Mouse (Mus musculus) embryo, embryonic 10 days (tissue): ENCODE measurements around the gene Clrn1.

Experiments used
- DNase-seq: peaks from one replicate; pipeline ENCODE4 v3.0.0-alpha.2; 2015; ENCODE audit warnings: low spot score

Clrn1 gene

DNA sequence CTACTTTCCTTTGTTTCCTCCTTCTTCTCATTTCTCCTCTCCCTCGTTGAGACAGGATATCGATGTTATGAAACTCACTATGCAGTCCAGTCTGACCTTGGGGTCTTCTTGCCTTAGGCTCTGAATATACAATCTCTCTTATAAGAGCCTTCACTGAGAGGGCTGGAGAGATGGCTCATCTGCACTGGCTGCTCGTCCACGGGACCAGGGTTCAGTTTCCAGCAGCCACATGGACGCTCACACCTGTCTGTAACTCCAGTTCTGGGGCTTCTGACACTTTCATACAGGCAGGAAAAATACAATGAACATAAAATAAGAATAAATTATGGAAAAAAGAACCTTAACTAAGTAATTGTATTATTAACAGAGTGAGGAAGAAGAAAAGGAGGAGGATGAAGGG, 53.6 kb downstream of the Clrn1 start:
- DNase-seq: no peak

DNA sequence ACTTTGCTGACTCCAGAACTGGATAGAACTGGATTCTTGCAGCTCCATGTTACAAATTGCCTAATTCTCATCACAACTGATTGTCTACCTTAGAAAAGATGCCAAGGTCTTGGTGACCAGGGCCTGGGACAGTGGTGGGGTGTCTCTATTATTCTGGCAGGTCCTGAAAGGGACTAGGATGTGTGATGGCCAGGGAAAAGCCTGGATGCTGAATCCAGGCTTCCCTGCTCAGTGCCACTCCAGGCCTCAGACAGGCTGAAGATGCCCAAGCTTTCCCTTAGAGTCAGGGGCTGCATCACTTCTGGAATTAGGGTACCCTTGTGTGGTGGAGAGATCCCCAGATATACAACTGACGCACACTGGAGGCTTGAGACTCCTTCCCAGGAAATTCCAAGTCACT, 55.2 kb downstream of the Clrn1 start:
- no peak for DNase-seq

DNA sequence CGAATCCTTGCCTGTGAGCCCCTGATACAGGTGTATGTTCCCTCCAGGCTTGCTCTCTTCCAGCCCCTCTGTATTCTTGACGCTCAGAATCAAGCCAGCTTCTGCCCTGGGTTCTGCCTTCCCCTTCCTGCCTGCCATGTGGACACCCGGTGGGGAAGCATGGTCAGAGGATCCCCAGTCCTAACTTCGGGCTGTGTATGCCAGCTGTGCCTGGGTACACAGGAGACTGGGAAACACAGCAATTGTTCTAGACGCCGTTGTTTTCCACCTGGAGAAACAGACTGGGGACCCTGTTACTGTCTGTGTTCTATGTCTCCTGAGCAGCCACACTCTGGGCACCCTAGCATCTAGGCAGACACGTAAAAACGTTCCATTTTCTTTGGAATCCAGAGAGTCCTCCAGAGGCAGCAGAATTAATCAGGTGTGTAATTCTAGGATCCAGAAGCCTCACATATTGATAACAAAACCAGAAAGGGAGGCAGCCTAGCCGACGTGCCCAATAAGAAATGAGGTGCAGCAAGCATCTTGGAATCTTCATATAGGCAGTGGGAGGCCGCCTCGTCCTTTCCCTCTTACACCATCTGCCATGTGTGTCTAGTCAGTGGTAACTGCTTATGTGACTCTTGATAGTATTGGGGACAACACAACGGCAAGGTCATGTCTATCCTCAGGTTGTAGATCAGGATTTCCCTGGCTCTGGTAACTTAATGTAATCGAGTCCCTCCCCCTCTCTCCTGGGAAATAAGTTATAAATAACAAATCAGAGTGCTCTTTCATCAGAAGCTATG, 56.6 kb downstream of the Clrn1 start:
- DNase-seq: no peak

DNA sequence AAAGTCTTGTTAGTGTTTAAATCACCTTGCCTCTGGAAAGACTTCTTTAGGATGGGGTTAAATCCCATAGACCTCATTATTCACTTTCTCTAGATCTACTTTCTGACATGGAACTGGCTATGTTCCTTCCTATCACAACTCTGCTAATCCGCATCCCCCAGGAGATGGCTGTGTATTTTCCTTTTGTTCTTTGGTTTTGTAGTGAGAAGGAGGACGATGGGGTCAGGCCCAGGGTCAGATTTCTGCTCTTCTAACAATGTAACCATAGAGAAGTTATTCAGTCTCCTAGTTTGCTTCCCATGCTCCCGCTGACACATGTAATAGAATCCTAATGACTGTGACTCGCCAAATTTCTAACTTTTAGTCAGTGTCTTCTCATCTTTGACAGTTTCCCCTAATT, 58.9 kb downstream of the Clrn1 start:
- DNase-seq: peak; percentile 82

DNA sequence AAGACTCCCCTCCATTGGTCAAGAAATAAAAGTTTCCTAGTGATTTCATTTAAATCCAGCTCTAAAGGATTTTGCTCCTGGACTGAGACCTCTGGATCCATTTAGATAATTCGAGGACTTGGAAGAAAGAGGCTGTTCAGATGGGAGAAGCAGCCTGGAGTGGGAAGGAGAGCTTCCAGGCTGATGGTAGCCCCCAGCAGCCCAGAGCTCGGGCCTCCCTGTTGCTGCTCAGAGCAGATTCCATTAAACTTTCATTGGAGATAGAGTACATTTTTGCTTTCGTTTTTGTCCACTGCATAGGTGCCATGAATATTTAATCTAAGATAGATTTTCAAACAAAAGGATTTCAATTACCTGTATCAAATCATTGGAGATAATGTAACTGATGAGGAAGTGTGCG, 62.9 kb downstream of the Clrn1 start, which contains the start of gene Mindy4b-ps:
Mindy4b-ps (minus strand) TSS at position 101 of the 400 bp plus-strand sequence.
- DNase-seq: no peak

DNA sequence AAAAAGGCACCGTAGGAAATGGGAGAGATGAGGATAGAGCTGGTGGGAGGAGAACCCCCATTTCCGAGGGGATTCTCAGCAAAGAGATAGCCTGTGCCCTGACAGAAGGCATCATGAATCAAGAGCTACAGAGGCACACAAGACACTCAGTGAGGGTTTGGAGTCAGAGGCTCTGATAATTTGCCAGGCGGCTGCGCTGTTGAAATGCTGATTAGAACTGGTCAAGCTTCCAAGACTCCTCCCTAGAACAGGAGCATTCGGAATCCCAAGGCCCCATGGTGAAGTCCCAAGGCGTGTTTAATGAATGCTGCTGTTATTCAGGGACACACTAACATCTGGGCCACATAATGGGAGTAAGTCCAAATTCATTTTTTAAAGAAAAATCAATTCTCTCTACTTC, 67.8 kb downstream of the Clrn1 start:
- no peak for DNase-seq

DNA sequence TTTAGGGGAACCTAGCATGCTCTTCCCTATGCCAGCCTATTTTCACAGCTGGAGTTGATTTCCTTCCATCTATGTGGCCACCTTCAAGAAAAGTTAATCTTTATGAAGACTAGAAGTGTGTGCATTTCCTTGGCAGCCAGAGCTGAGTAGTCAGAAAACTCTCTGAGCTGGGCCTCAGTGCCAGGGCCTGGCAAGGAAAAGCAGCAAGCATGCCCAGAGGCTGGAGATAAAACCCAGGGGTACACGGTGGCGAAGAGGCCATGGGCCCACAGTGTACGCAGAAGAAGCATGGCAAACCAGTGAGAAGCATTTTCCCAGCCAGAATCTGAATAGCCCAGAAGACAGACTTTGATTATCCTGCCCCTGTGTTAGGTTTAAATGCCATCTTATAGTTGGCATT, 70.9 kb downstream of the Clrn1 start:
- DNase-seq: no peak

DNA sequence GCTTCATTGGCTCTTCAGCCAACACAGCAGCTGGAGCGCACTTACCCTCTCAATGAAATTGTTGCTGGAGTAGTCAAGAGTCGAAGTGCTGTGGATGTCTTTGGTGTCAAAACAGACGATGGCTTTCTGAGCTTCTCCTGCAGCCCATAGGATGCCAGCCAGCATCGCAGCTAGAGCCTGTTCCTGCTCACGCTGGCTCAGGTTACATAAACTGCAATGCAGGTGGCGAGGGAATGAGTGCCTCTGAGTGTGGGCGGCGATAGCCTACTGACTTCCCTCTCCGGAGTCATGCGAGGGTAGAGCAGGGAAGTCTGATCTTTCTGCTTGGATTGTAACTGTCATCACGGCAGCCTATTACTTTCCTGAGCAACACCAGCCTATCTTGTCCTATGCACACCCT, 74.8 kb downstream of the Clrn1 start:
- peak; percentile 20 for DNase-seq

DNA sequence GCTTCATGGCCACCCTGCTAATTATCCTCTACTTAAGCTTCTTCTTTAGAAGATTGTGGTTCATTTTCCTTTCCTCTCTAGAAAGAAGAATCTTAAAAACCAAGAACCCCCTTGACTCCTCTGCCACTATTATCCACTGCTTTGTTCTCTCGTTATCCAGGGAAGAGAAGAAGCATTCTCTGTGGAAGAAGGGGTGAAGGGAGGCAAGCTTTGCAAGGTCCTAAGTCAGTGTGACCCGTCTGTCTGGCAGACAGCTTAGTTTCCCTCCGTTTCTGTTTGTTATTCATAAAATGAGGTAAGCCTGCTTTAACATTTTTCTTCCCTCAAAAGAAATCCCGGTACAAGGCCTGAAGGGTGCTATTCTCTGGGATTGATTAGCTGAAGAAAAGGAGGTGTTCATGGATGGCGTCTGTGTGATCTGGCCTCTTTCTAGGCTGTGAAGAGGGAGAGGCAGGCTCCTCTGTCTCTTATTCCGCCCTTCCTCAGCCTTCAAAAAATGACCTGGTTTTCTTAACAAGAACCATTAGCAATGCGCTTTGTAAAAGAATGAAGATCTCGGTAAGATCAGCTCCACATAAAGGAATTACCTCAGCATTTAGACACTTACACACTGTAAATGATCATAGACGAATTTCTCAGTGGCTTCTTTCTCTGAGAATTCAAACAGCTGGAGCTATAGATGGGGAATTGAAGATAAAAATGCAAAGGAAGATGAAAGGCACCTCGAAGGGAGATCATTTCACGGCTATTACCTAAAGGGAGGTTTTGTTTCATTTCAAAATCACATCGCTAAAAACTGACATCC, 75.8 kb downstream of the Clrn1 start:
- no peak for DNase-seq

DNA sequence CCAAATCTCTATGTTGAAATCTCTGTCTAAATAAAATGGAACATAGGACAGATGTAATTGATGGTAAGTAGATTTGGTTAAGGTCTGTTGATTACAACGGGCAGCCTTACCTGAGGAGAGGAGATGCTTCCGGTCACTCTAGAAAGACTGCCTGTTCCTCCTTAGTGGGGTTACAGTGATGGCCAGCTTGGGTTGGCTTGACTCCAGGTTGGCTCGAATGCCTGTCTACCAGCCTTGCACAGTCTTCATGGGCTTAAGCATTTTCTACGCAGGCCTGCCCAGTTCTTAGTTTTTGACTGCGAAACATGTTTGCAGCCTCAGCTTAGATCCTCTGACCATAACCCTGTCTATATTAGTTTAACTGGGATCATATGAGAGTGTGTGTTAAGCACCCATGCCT, 76.5 kb downstream of the Clrn1 start:
- no peak for DNase-seq

DNA sequence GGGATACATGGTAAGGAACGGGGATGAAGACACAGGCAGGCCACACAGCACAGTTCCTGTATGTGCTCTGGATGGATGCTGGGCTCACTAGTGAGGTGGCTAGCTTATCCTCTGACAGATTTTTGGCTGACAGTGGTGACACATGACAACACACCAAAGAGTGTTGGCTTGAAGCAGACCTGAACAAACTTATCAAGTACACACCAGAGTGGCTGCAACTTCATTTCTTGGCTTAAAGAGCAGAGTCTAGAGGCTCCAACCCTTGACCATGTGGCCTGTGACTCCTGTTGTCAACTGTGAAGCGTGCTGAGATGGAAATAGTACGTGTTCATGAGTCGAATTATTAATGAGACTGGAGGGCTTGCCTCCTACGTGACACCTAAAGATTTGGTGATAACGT, 80.4 kb downstream of the Clrn1 start:
- DNase-seq: no peak

DNA sequence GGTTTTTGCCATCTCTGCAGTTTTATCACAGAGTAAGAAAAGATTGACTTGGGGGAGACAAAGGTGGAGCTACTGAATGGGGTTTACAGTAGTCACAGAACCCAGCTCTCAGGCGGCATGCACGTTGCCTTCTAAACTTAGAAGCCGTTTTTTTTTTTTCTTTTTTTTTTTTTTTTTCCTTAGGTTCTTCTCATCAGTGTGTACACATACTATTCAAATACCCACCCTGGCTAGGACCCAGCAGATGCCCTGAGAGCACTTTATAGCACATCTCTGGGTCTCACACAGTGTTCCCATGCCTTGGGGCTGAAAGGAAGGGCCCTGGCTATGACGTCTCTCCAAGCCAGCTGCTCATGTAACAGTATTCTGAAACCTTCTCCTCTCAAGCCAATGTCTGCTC, 86.5 kb downstream of the Clrn1 start:
- no peak for DNase-seq

DNA sequence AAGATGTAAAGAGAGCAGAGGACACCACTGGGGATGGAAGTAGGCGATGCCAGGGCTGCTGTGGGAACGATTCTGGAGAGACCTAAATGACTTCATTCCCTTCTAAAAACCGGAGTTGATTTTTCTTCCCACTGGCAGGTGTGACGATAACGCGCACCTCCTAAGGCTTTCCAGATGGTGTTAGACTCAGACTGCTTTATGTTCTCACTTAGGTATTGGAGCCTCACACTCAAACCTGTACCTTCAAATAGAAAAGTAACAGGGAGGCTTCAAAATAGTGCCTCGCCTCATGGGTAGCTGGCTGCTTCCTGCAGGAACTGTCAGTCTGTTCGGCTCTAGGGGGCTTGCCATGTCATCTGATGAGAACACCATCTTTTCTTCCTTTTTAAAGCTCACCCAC, 86.9 kb downstream of the Clrn1 start:
- no peak for DNase-seq
